Comparison of ENCODE assay signal across 8 mouse cellular contexts in the genomic region with DNA sequence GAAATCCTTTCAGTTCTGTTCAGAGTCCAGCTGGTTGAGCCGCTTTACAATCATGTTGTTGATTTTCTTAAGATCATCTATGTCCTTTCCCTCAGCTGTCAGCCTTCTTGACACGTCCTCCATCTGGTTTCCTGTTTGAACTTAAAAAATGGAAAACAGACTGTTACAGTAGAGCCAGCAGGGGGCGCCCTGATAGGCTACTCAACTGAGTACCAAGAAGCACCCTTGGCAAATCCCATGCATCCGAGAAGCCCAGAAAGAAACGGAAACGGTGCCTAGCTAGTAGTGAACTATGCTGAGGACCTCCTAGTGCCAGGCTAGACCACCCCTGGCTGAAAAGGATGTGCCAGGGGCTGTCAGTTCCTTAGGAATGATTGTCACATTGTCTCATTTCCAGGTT. TPM values are rescaled to one million over a fixed set of nuclear protein-coding genes. Genes with fewer than 3 reads are reported as not detected.
DNase-seq lines count a peak whose midpoint lies in the region; ATAC-seq and TF ChIP-seq lines count a peak whose summit lies in the region.

No protein-coding gene starts in this region.

- no peak overlapping the region for H3K9ac ChIP-seq in lung, postnatal 0 days (replicated peaks; ENCODE audit: low read depth)

- TF ChIP-seq CTCF in layer of hippocampus, adult 2 months (conservative IDR thresholded peaks at IDR 0.05): peak; percentile 82
- peak; percentile 63 for TF ChIP-seq CTCF in lung, postnatal 0 days (IDR thresholded peaks at IDR 0.05)

- H3K4me2 ChIP-seq in lung, postnatal 0 days (replicated peaks; ENCODE audit: low read depth, low read length): no peak overlapping the region

- DNase-seq in adrenal gland, adult 18-20 months (ENCODE audit: low spot score in 2 of 2): peak; percentile 24 to 41
- no peak for DNase-seq in adrenal gland, adult 8-10 months
- DNase-seq in layer of hippocampus, adult 2 months (ENCODE audit: low spot score in 2 of 2): peak in 1 of 2 experiments; percentile 29
- DNase-seq in layer of hippocampus, adult 8-10 months (ENCODE audit: low spot score in 2 of 2): no peak
- DNase-seq in adrenal gland, postnatal 36 days: peak; percentile 56 to 69
- DNase-seq in lung, postnatal 0 days (ENCODE audit: low spot score): peak; percentile 53
- DNase-seq in frontal cortex, postnatal 10 days (ENCODE audit: low spot score in 2 of 2): no peak

- TF ChIP-seq EP300 in lung, postnatal 0 days (IDR thresholded peaks at IDR 0.05): no peak

- 53% methylated on average over 6 of the region's 6 CpGs for WGBS in lung, postnatal 0 days

- no peaks in the 10 kb centered on the region for H3K27me3 ChIP-seq in lung, postnatal 0 days (replicated peaks; ENCODE audit: insufficient read depth, low read length)

- no peak overlapping the region for H3K27ac ChIP-seq in layer of hippocampus, adult 2 months
- H3K27ac ChIP-seq in lung, postnatal 0 days (ENCODE audit: low read length): no peak overlapping the region

- H3K9me3 ChIP-seq in lung, postnatal 0 days (ENCODE audit: low read length): no peaks in the 10 kb centered on the region

- H3K4me3 ChIP-seq in layer of hippocampus, adult 2 months: no peak overlapping the region
- H3K4me3 ChIP-seq in lung, postnatal 0 days (ENCODE audit: low read depth, low read length): no peak overlapping the region

- no peaks in the 10 kb centered on the region for H3K4me1 ChIP-seq in lung, postnatal 0 days (ENCODE audit: insufficient read depth, low read depth, low read length)

- H3K36me3 ChIP-seq in lung, postnatal 0 days (ENCODE audit: insufficient read depth, low read length): no peaks in the 10 kb centered on the region

- no peak for ATAC-seq in lung, postnatal 0 days
- ATAC-seq in erythroblast, adult 5-6 weeks (replicated peaks; ENCODE audit: low FRiP score, poor library complexity, severe bottlenecking): no peak

RNA-seq across cellular contexts. Expression of a gene that starts 22.2 kb away (rescaled TPM):
- total RNA-seq in adrenal gland, adult 18-20 months (2021): under 1 TPM in 1 of 2 experiments, not detected in 1; 0.13 TPM
- under 1 TPM in 3 of 4 experiments, not detected in 1; 0.14 to 0.56 (median 0.28) TPM for total RNA-seq in adrenal gland, adult 8-10 months (2022)
- under 1 TPM; 0.37 to 0.72 TPM for total RNA-seq in layer of hippocampus, adult 2 months (2021)
- total RNA-seq in layer of hippocampus, adult 8-10 months (2022): 1 to 10 TPM in 1 of 4 experiments, under 1 TPM in 3; 0.66 to 1.5 (median 0.87) TPM
- not detected for total RNA-seq in adrenal gland, postnatal 36 days (2021)
- 0.16 and 0.38 TPM in 2 replicates for polyA plus RNA-seq in lung, postnatal 0 days (2015; fragmentation: Nextera tagmentation; extraction: Ambion mirVana)
- not detected in 2 replicates for total RNA-seq in erythroblast, adult 5-6 weeks (2015; ENCODE audit: low replicate concordance)
- total RNA-seq in erythroblast, adult 5-6 weeks (2017; ENCODE audit: low replicate concordance): not detected in 2 replicates

RNA-seq across cellular contexts. Expression of a gene that starts 43.1 kb away (rescaled TPM):
- 1 to 10 TPM; 1.8 to 1.9 TPM for total RNA-seq in adrenal gland, adult 18-20 months (2021)
- total RNA-seq in adrenal gland, adult 8-10 months (2022): 1 to 10 TPM; 1.7 to 2.4 (median 2.1) TPM
- total RNA-seq in layer of hippocampus, adult 2 months (2021): 1 to 10 TPM; 1.7 to 2.7 TPM
- 1 to 10 TPM; 1.4 to 2.5 (median 2.0) TPM for total RNA-seq in layer of hippocampus, adult 8-10 months (2022)
- 1 to 10 TPM in 1 of 2 experiments, under 1 TPM in 1; 0.73 to 1.7 TPM for total RNA-seq in adrenal gland, postnatal 36 days (2021)
- polyA plus RNA-seq in lung, postnatal 0 days (2015; fragmentation: Nextera tagmentation; extraction: Ambion mirVana): 0.51 and 1.1 TPM in 2 replicates
- 2.1 and 2.3 TPM in 2 replicates for total RNA-seq in erythroblast, adult 5-6 weeks (2015; ENCODE audit: low replicate concordance)
- total RNA-seq in erythroblast, adult 5-6 weeks (2017; ENCODE audit: low replicate concordance): 0.94 and 0.98 TPM in 2 replicates

Comparison
In these comparisons a context has a peak if more than half of its experiments do, and no peak if none do; other contexts are left out.
1. DNase-seq: peak in adrenal gland, adult 18-20 months (2 of 2), adrenal gland, postnatal 36 days (2 of 2) and lung, postnatal 0 days (single experiment); none in adrenal gland, adult 8-10 months (single experiment), layer of hippocampus, adult 8-10 months (0 of 2) and frontal cortex, postnatal 10 days (0 of 2).